Mouse (Mus musculus) mesoderm, embryonic 11.5 days (tissue): ENCODE measurements around the gene Eif4g3.
A peak's percentile ranks its signal among the peaks of the same experiment; 100 is the strongest.

Experiments used
- DNase-seq: peaks from one replicate; pipeline ENCODE4 v3.0.0-alpha.2; 2012; ENCODE audit warnings: low read depth, low spot score

The Eif4g3 gene

DNA sequence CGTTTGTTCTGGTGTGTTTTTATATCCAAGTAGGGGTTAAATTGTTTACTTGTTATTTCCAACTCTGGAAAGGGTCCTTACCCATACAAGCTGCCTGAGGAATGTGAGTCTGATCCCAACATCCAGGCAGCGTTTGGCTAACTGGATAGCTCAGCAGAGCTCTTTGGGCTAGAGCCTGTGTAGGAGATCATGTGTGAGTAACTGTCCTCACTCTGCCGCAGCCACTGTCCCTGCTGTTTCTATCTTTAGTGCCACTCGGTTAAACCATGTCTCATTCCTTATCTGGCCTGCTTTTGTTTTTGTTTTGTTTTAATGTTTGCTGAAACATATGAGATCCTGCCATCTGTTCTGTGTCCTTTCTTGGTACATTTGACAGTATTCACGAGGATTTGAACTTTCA is 168.1 kb downstream of the Eif4g3 start:
- DNase-seq, result no peak

- DNase-seq, result no peak
These were observed 168.7 kb downstream of the Eif4g3 start for GRCm38 (mm10) chr4:138161550-138161949.

- DNase-seq, result no peak
These were observed 171.0 kb downstream of the Eif4g3 start for GRCm38 (mm10) chr4:138163836-138164235.

DNA sequence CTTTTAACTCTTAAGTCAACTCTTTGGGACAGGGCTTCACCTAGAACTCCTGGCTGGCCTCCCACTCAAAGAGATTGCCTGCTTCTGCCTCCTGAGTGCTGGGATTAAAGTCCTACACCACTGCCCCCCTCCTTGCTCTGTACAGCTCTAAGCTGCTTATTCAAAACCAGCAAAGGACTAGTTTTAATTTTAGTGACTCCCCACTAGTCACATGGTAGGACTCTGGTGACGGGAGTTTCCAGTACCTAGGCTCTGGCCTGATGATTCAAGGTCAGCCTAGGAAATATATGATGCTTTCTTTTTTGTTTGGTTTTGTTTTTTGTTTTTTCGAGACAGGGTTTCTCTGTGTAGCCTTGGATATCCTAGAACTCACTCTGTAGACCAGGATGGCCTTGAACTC is 172.0 kb downstream of the Eif4g3 start:
- no peak for DNase-seq

GRCm38 (mm10) chr4:138166519-138166918 is 173.7 kb downstream of the Eif4g3 start:
- DNase-seq, result no peak

- no peak for DNase-seq
These were observed 175.3 kb downstream of the Eif4g3 start for GRCm38 (mm10) chr4:138168162-138168561.

DNA sequence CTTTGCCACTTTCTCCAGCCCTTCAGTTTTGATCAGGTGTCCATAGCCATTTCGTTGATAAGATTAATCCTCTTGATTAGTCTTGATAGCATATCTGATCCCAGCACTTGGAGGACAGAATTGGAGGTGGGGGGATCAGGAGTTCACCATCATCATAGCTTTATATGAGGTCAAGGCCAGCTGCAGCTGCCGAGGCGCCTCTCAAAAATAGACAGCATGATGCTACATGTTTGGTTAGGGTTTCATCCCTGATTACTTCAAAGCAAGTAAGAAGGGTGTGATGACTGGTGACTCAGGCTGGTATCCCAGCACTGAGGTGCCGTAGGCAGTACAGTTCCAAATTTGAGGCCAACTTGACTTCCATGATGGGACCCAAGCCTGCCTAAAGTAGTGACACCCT is 176.6 kb downstream of the Eif4g3 start:
- DNase-seq, result no peak

GRCm38 (mm10) chr4:138172686-138173085 is 179.9 kb downstream of the Eif4g3 start:
- no peak for DNase-seq

- no peak for DNase-seq
These were observed 186.6 kb downstream of the Eif4g3 start for GRCm38 (mm10) chr4:138179391-138179790.

DNA sequence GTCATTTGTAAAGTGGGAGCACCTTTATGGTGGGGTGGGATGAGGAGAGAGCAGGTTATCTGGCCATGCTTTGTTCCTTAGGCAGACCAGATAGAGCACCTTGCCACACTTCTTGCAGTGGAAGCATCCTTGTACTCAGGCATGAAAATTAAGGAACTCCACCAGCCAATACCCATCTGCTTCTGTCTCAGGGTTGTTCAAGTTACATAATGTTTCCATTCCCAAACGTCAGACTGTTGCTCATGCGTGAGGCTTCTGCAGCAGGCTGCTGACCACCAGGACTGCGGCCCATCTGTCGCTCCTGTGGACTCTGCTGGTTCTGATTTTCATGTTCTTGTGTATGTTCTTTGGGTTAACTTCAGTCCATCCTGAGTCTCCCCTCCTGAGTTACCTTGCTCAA is 187.9 kb downstream of the Eif4g3 start:
- DNase-seq, result no peak

DNA sequence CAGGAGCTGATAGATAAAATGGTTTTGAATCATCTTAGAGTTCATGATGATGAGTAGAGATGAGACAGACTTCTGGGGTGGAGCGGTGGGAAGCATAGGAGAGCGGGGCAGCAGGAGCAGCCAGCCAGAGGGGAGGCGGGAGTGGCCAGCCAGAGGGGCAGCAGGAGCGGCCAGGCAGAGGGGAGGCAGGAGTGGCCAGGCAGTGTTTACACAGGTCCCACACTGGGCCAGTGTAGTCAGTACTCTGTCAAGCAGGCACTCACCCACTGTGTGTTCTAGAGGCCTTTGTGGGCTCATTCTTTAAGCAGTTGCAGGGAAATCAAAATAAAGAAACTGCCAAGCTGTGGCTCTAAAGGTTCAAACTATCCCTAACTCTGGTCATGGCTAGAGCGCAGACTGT is 191.2 kb downstream of the Eif4g3 start:
- no peak for DNase-seq

DNA sequence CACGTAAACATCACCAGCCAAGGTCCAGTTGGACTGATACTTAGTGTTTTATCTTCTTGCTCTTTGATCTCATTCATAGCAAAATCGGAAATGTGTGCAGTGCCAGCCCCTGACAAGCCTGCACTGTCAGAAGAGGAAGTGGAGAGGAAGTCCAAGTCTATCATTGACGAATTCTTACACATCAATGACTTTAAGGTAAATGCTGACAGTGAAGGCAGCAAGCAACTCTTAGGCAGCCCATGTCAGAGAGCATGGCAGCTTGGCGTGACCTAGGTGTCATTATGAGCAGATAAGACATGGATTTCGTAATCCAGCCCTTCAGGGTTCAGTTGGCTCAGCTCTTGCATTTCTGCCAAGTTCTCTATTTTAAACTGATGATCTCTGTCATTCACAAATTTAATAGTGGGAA is 191.8 kb downstream of the Eif4g3 start:
- DNase-seq, result no peak

DNA sequence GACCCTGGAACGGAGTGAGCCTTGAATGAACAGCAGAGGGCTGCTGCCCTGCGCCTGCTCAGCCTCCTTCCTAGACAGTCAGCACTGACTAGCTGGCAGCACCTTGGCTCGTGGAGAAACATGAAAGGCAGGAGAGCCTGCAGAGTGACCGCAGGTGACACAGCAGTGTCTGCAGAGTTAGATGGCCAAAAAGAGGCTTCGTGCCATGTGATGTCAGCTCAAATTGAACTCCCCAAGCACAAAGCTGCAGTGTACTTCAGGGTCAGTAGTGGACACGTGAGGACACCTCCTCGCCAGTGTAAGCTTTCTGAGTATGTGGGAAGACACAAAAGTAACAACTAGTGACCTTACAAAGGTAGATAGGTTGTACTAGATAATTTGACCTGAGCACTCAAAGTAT is 193.1 kb downstream of the Eif4g3 start:
- no peak for DNase-seq

DNA sequence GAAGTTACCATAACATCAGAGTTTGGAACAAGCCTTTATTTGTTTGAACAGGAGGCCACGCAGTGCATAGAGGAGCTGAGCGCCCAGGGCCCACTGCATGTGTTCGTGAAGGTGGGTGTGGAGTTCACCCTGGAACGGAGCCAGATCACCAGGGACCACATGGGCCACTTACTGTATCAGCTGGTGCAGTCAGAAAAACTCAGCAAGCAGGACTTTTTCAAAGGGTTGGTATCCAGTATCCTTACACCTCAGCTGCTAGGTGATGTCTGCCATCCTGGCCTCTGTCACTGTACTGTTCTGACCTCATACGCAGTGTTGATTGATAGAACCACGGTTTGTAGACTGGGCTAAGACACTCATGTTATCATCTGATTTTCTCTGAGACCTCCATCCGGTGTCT is 195.2 kb downstream of the Eif4g3 start:
- no peak for DNase-seq

GRCm38 (mm10) chr4:138192561-138192960 is 199.7 kb downstream of the Eif4g3 start:
- DNase-seq, result no peak

- DNase-seq, result no peak
These were observed 207.9 kb downstream of the Eif4g3 start for GRCm38 (mm10) chr4:138200769-138201168.

DNA sequence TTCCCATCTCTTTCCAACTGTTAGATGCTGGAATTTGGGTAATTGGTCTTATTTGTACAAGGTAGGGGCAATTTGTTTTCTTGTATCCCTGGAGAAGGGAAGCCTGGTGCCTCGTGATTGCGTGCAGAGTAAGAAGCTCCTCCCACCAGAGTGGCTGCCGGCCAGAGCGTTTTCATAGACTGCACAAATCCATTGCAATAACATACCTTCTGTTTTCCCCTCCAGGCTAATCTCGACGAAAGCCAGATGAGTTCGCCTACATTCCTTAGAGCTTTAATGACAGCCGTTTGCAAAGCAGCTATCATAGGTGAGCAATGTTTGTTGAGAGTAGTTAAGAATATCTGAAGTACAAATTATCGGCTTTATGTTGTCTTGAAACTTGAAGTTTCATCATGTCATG is 208.9 kb downstream of the Eif4g3 start:
- no peak for DNase-seq

GRCm38 (mm10) chr4:138210116-138210515 is 217.3 kb downstream of the Eif4g3 start:
- DNase-seq, result no peak

- DNase-seq, result no peak
These were observed 221.0 kb downstream of the Eif4g3 start for GRCm38 (mm10) chr4:138213861-138214260.

GRCm38 (mm10) chr4:138215671-138216199 is 222.9 kb downstream of the Eif4g3 start:
- no peak for DNase-seq

- DNase-seq, result peak; percentile 86
These were observed 223.5 kb downstream of the Eif4g3 start, which contains the start of gene Hp1bp3 for GRCm38 (mm10) chr4:138216200-138216890. Hp1bp3 (plus strand) TSS chr4:138216296.

DNA sequence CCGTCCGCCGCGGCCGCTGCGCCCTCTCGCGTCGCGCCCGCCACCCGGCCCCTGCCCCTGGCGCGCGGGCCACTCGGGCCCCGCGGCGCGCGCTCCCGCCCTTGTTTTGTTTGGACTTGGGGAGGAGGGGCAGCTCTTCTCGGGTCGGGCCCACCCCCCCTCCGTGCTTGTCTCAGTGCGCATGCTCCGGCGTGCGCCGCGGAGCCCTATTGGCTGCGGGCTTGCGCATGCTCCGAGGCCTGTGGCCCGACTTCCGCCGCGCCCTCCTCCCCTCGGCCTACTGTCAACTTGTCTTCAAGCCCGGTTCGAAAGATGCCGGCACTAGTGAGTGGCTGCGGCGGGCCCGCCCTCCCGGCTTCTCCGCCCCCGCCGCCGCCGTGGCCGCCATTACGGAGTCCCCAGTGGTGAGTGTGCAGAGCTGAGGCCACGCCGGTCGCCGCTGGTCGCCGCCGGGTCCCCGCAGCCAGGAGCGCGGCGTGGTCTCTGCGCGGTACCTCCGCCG is 224.1 kb downstream of the Eif4g3 start:
- DNase-seq, result peak; percentile 98

DNA sequence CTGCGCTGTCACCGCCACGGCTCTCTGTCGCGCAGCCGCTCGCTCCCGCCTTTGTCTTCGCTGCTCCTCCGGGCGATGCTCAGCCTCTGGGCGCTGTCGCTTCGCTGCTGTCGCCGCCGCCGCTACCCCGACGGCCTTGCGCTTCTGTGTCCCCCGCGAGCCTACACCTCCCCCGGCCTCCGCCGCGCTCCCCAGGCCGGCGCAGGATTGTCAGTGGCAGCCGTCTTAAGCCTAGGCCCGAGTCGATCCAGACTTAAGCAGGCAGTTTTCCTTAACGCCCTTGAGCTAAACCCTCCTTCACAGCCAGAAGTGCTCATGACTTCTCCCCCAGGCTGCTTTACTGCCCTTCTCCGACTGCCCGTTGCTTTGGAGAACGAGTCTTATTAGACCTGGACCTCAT is 224.6 kb downstream of the Eif4g3 start:
- DNase-seq, result no peak
